Mouse (Mus musculus) heart, embryonic 16.5 days (tissue): ENCODE data around the gene Mvb12b. TPM values are rescaled to one million over a fixed set of nuclear protein-coding genes. Genes with fewer than 3 reads are reported as not detected.

Source experiments
- ATAC-seq: fragments of 200-750 bp; cut with Nextera tagmentation; replicated peaks from 2 replicates; pipeline ENCODE4 v1.8.0; 2017; ENCODE audit warnings: moderate number of reproducible peaks; ENCODE audit not compliant: insufficient read depth, low FRiP score; ENCODE audit errors: extremely low read depth
- H3K27ac ChIP-seq: fragments of 300-500 bp; sonication (generic); 2 replicates; pipeline ENCODE4 v1.5.1; 2014; ENCODE audit warnings: mild to moderate bottlenecking, low read length, control low read depth, moderate library complexity
- H3K27me3 ChIP-seq: fragments of 300-500 bp; sonication (generic); 2 replicates; pipeline ENCODE4 v1.6.1; 2014; ENCODE audit warnings: low read length, mixed read lengths; ENCODE audit not compliant: control insufficient read depth, insufficient read depth
- H3K36me3 ChIP-seq: fragments of 300-500 bp; sonication (generic); 2 replicates; pipeline ENCODE4 v1.6.1; 2014; ENCODE audit not compliant: control insufficient read depth, insufficient read depth
- H3K4me1 ChIP-seq: fragments of 300-500 bp; sonication (generic); 2 replicates; pipeline ENCODE4 v1.6.1; 2014; ENCODE audit warnings: low read length, mixed read lengths; ENCODE audit not compliant: control insufficient read depth, insufficient read depth
- H3K4me2 ChIP-seq: fragments of 300-500 bp; sonication (generic); 2 replicates; pipeline ENCODE4 v1.6.1; 2014; ENCODE audit warnings: low read depth, mild to moderate bottlenecking, control low read depth, low read length
- H3K4me3 ChIP-seq: fragments of 300-500 bp; sonication (generic); 2 replicates; pipeline ENCODE4 v1.5.1; 2014; ENCODE audit warnings: mild to moderate bottlenecking, control low read depth, low read length
- H3K9ac ChIP-seq: fragments of 300-500 bp; sonication (generic); 2 replicates; pipeline ENCODE4 v1.6.1; 2014; ENCODE audit warnings: low read length, control low read depth
- H3K9me3 ChIP-seq: fragments of 300-500 bp; sonication (generic); replicated peaks from 2 replicates; pipeline ENCODE4 v1.6.1; 2016; ENCODE audit warnings: low read length; ENCODE audit not compliant: control insufficient read depth
- WGBS: fragments of 180-500 bp; shearing (Covaris S2); extraction: QIAGEN DNeasy Blood & Tissue Kit; methylation state at CpG from one replicate; pipeline ENCODE4 v1.1.7; 2014; 5-methylcytosine and 5-hydroxymethylcytosine counted together
- polyA plus RNA-seq: library from polyadenylated mRNA; unstranded; fragments of >200 nt; fragmentation: Nextera tagmentation; extraction: Ambion mirVana; gene quantifications from 2 replicates; pipeline ENCODE4 v1.2.1, GENCODE M21; 2015

Mvb12b gene
- polyA plus RNA-seq, 1 experiment from 2014 or later: 10.9 TPM

DNA sequence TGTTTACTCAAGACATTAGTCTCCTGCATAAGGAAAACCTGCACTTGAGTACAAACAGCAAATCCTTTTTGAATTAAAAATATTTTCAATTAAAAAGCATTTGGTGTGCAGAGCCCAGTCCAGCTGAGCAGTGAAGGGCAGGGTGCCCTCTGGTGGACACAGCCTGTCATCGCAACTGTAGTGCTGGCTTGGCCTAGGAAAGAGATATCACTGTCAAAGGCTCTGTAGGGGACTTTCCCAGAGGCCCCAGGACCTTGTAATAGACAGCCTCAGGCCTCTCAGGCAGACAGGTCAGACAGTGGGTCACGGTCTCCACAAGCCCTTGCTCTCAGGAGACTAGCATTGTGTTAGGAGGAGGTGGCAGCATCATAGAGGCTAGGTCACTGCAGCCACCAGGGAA lies 151.0 kb downstream of the Mvb12b start:
- H3K36me3 ChIP-seq: 0 out of 2 replicates have a peak, but pooled peaks cover 9% of the 10 kb centered on the region
- H3K9ac ChIP-seq: no peak overlapping the region
- H3K4me1 ChIP-seq: no peaks in the 10 kb centered on the region
- H3K4me3 ChIP-seq: no peak overlapping the region
- no peak overlapping the region for H3K4me2 ChIP-seq
- no peak overlapping the region for H3K27ac ChIP-seq
- H3K27me3 ChIP-seq: no peaks in the 10 kb centered on the region
- WGBS: 3% methylated on average over 2 of the region's 2 CpGs
- no peak for ATAC-seq
- H3K9me3 ChIP-seq: no peaks in the 10 kb centered on the region

DNA sequence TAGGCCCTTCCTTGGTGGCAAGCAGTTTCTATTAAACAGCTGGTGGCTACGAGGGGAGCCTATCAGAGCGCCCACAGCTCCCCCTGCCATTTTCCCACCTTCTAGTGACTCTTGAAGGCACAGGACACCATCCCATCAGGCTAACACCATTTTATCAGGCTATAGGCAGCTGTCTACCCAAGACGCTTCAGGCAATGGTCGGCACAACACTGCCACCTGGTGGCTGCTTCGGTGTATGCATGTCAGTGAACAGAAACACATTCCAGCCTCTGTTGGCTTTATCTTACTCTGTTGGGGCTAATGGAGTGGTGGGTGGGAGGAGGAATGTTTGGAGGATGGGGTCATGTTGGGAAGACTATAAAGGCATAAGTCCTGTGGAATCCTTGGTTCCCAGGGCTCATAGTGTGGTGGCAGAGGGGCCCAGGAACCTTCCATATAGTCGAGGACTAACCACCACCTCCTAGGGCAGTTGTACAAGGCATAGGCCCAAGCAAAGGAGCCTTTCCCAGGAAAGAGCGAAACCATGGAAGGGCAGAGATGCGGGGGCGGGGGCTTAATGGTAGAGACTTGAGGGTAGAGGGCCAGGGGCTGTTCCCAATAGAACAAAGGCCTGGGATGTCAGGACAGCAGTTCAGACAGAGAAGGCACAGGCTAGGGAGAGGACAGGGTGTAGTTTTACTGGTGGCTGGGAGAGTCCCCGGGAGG lies 152.8 kb downstream of the Mvb12b start:
- H3K27me3 ChIP-seq: no peaks in the 10 kb centered on the region
- H3K9ac ChIP-seq: no peak overlapping the region
- no peak overlapping the region for H3K27ac ChIP-seq
- ATAC-seq: 0 out of 2 replicates have a peak, but pooled peaks have one; percentile 12
- no peaks in the 10 kb centered on the region for H3K4me1 ChIP-seq
- H3K4me3 ChIP-seq: no peak overlapping the region
- H3K36me3 ChIP-seq: 0 out of 2 replicates have a peak, but pooled peaks cover 9% of the 10 kb centered on the region
- no peak overlapping the region for H3K4me2 ChIP-seq
- 39% methylated on average over 10 of the region's 10 CpGs for WGBS
- no peaks in the 10 kb centered on the region for H3K9me3 ChIP-seq

- ATAC-seq: no peak
- no peak overlapping the region for H3K27ac ChIP-seq
- WGBS: 33% methylated on average over 5 of the region's 5 CpGs
- no peak overlapping the region for H3K4me2 ChIP-seq
- 0 out of 2 replicates have a peak, but pooled peaks cover 9% of the 10 kb centered on the region for H3K36me3 ChIP-seq
- 0 out of 2 replicates have a peak, but pooled peaks cover 2% of the 10 kb centered on the region for H3K4me1 ChIP-seq
- no peaks in the 10 kb centered on the region for H3K9me3 ChIP-seq
- H3K27me3 ChIP-seq: no peaks in the 10 kb centered on the region
- no peak overlapping the region for H3K9ac ChIP-seq
- H3K4me3 ChIP-seq: no peak overlapping the region
Observed at GRCm38 (mm10) chr2:33729701-33730100, 158.0 kb downstream of the Mvb12b start.

DNA sequence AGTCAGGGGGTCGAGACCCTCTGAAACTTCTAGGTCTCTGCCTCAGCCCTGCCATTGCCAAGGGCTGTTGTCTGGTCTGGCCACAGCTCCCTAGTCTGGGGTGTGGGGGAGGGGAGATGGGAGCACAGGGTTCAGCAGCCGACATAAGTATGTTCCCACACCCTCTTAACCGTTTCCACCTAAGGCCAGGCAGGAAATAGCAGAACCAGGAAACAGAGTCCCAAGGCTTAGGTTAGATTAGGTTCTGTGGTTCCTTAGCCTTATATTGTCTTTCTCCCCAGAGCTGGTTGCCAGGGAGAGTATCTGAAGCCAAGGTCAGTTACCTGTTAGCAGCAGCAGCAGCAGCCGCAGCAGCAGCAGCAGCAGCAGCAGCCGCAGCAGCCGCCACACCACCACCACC lies 160.5 kb downstream of the Mvb12b start:
- Histone ChIP-seq H3K27me3 (no peaks in the 10 kb centered on the region), H3K36me3 (0 out of 2 replicates have a peak, but pooled peaks cover 3% of the 10 kb centered on the region), H3K4me1 (0 out of 2 replicates have a peak, but pooled peaks cover 2% of the 10 kb centered on the region), H3K4me2 (no peak overlapping the region), H3K27ac (no peak overlapping the region), H3K9ac (no peak overlapping the region), H3K9me3 (no peaks in the 10 kb centered on the region; the same call in 1 of the 2 replicates), H3K4me3 (no peak overlapping the region)
- WGBS: 47% methylated on average over 6 of the region's 6 CpGs
- ATAC-seq: no peak

GRCm38 (mm10) chr2:33720380-33720898 lies 167.3 kb downstream of the Mvb12b start:
- H3K9ac ChIP-seq: no peak overlapping the region
- H3K9me3 ChIP-seq: no peaks in the 10 kb centered on the region; the same call in 1 of the 2 replicates
- H3K27ac ChIP-seq: no peak overlapping the region
- H3K4me2 ChIP-seq: no peak overlapping the region
- H3K4me1 ChIP-seq: peaks cover 7% of the 10 kb centered on the region; the same call in 1 of the 2 replicates
- no peaks in the 10 kb centered on the region for H3K36me3 ChIP-seq
- ATAC-seq: no peak
- 21% methylated on average over 9 of the region's 9 CpGs for WGBS
- H3K4me3 ChIP-seq: no peak overlapping the region
- peaks cover 16% of the 10 kb centered on the region; the same call in 1 of the 2 replicates for H3K27me3 ChIP-seq

GRCm38 (mm10) chr2:33719339-33720066 lies 168.2 kb downstream of the Mvb12b start:
- Histone ChIP-seq H3K27ac (no peak overlapping the region), H3K27me3 (peaks cover 19% of the 10 kb centered on the region), H3K36me3 (no peaks in the 10 kb centered on the region), H3K4me3 (no peak overlapping the region), H3K4me1 (peaks cover 7% of the 10 kb centered on the region; the same call in 1 of the 2 replicates), H3K9ac (no peak overlapping the region), H3K9me3 (no peaks in the 10 kb centered on the region; the same call in 1 of the 2 replicates), H3K4me2 (no peak overlapping the region)
- no peak for ATAC-seq
- 46% methylated on average over 12 of the region's 12 CpGs for WGBS

- no peak overlapping the region for H3K9ac ChIP-seq
- peaks cover 19% of the 10 kb centered on the region for H3K27me3 ChIP-seq
- H3K36me3 ChIP-seq: no peaks in the 10 kb centered on the region
- no peaks in the 10 kb centered on the region for H3K9me3 ChIP-seq
- H3K4me1 ChIP-seq: peaks cover 7% of the 10 kb centered on the region; the same call in 1 of the 2 replicates
- 69% methylated on average over 6 of the region's 6 CpGs for WGBS
- no peak overlapping the region for H3K4me3 ChIP-seq
- H3K27ac ChIP-seq: no peak overlapping the region
- ATAC-seq: no peak
- no peak overlapping the region for H3K4me2 ChIP-seq
Observed at GRCm38 (mm10) chr2:33718561-33718960, 169.2 kb downstream of the Mvb12b start.

DNA sequence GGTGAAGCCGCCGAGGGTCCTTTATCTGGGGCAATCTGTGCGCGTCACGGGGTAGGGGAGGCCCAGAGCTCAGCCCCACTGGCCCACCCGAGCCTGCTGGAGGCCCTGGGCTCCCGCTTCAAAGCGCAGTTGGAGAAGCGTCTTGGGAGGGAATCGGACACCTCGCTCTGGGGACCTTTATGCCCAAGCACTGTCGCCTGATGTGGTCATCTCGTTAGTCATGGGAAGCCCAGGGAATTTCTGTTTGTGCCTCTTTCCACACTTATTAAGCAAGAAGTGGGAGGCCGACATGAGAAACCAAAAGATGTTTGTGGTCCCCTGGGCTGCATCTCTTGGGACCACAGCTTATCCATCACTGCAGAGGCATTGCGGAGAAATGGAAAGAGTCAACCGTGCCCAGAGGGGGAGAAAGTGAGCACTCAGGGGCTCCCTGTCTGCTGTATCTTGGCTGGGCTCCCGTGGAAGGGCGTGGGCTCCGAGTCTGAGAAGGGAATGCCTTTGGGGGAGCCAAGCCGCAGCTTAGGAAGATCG lies 169.9 kb downstream of the Mvb12b start:
- WGBS: 19% methylated on average over 21 of the region's 21 CpGs

More for the DNA sequence above, 169.9 kb downstream of the Mvb12b start:
- ATAC-seq: no peak
- Histone ChIP-seq H3K4me3 (no peak overlapping the region), H3K27me3 (peaks cover 19% of the 10 kb centered on the region), H3K36me3 (no peaks in the 10 kb centered on the region), H3K4me2 (peak overlapping the region; percentile 19; the same call in 1 of the 2 replicates), H3K27ac (no peak overlapping the region), H3K9ac (no peak overlapping the region), H3K9me3 (no peaks in the 10 kb centered on the region), H3K4me1 (peaks cover 7% of the 10 kb centered on the region; the same call in 1 of the 2 replicates)
